Mouse (Mus musculus): Measurements from ENCODE around the gene Gpatch4.
A peak's percentile ranks its signal among the peaks of the same experiment; 100 is the strongest.

Gpatch4 gene

GRCm38 (mm10) chr3:88042661-88043421, at the start of gene Gpatch4:
Gene Gpatch4, plus strand, starts transcription at chr3:88043108.
- DNase-seq (ENCODE audit: low spot score): peak; percentile 90

- peak; percentile 57 for DNase-seq (ENCODE audit: low spot score)
Measured at GRCm38 (mm10) chr3:87993436-87993835, 49.5 kb upstream of the Gpatch4 start.

GRCm38 (mm10) chr3:87995331-87995730, 47.6 kb upstream of the Gpatch4 start:
- DNase-seq (ENCODE audit: low spot score): no peak

- no peak for DNase-seq (ENCODE audit: low spot score)
Measured at GRCm38 (mm10) chr3:87996401-87996800, 46.5 kb upstream of the Gpatch4 start.

GRCm38 (mm10) chr3:87996971-87997614, 45.8 kb upstream of the Gpatch4 start:
- no peak for DNase-seq (ENCODE audit: low spot score)

- DNase-seq (ENCODE audit: low spot score): no peak
Measured at GRCm38 (mm10) chr3:87998747-87999146, 44.2 kb upstream of the Gpatch4 start.

GRCm38 (mm10) chr3:87999243-87999895, 43.5 kb upstream of the Gpatch4 start:
- no peak for DNase-seq (ENCODE audit: low spot score)

GRCm38 (mm10) chr3:88000181-88000580, 42.7 kb upstream of the Gpatch4 start, which contains the start of gene Bcan:
Gene Bcan, minus strand, starts transcription at chr3:88000230.
- no peak for DNase-seq (ENCODE audit: low spot score)

GRCm38 (mm10) chr3:88000816-88001595, 41.9 kb upstream of the Gpatch4 start:
- no peak for DNase-seq (ENCODE audit: low spot score)

- no peak for DNase-seq (ENCODE audit: low spot score)
Measured at GRCm38 (mm10) chr3:88002291-88002976, 40.5 kb upstream of the Gpatch4 start.

- no peak for DNase-seq (ENCODE audit: low spot score)
Measured at GRCm38 (mm10) chr3:88005822-88006786, 36.8 kb upstream of the Gpatch4 start.

GRCm38 (mm10) chr3:88010634-88011265, 32.2 kb upstream of the Gpatch4 start:
- DNase-seq (ENCODE audit: low spot score): no peak

GRCm38 (mm10) chr3:88022322-88023191, 20.4 kb upstream of the Gpatch4 start:
- DNase-seq (ENCODE audit: low spot score): peak; percentile 96

GRCm38 (mm10) chr3:88023192-88024074, 19.5 kb upstream of the Gpatch4 start:
- DNase-seq (ENCODE audit: low spot score): no peak

GRCm38 (mm10) chr3:88026823-88027222, 16.1 kb upstream of the Gpatch4 start:
- DNase-seq (ENCODE audit: low spot score): no peak

- no peak for DNase-seq (ENCODE audit: low spot score)
Measured at GRCm38 (mm10) chr3:88027434-88028186, 15.3 kb upstream of the Gpatch4 start, which contains the start of gene Hapln2. Gene Hapln2, minus strand, starts transcription at chr3:88027583.
